Mouse (Mus musculus): ENCODE data around the gene Smarca2. TPM values are rescaled to one million over a fixed set of nuclear protein-coding genes. Genes with fewer than 3 reads are reported as not detected.
"Not testable (repeated sequence)": the region's sequence is repeated elsewhere in the genome, so short reads cannot be mapped to it uniquely, and the experiment has no call there.

The Smarca2 gene
- polyA plus RNA-seq, 1 experiment from 2014 or later, result 91.9 TPM

- no peak overlapping the region for H3K4me2 ChIP-seq
- no peak overlapping the region for H3K4me3 ChIP-seq
- H3K36me3 ChIP-seq, result peaks cover 9% of the 10 kb centered on the region
- no peaks in the 10 kb centered on the region for H3K9me3 ChIP-seq
- H3K27me3 ChIP-seq, result no peaks in the 10 kb centered on the region
- H3K27ac ChIP-seq, result peak overlapping the region; percentile 62
- WGBS, result 55% methylated on average over 4 of the region's 4 CpGs
- H3K9ac ChIP-seq, result no peak overlapping the region
- ATAC-seq (ENCODE audit: insufficient number of reproducible peaks, insufficient read depth, low FRiP score, low TSS enrichment, low read depth), result no peak
- peaks cover 57% of the 10 kb centered on the region for H3K4me1 ChIP-seq
Measured at GRCm38 (mm10) chr19:26731121-26731520, 126.3 kb downstream of the Smarca2 start.

GRCm38 (mm10) chr19:26731809-26732208 is 127.0 kb downstream of the Smarca2 start:
- no peak for ATAC-seq (ENCODE audit: insufficient number of reproducible peaks, insufficient read depth, low FRiP score, low TSS enrichment, low read depth)
- whole genome bisulfite sequencing, result 2% methylated on average over 4 of the region's 4 CpGs
- Histone ChIP-seq H3K4me2 (no peak overlapping the region), H3K4me3 (no peak overlapping the region), H3K9ac (no peak overlapping the region), H3K36me3 (peaks cover 6% of the 10 kb centered on the region), H3K4me1 (peaks cover 57% of the 10 kb centered on the region), H3K27ac (no peak overlapping the region), H3K9me3 (no peaks in the 10 kb centered on the region), H3K27me3 (no peaks in the 10 kb centered on the region)

GRCm38 (mm10) chr19:26733055-26733454 is 128.2 kb downstream of the Smarca2 start:
- no peak overlapping the region for H3K9ac ChIP-seq
- H3K4me1 ChIP-seq, result peaks cover 47% of the 10 kb centered on the region
- H3K27me3 ChIP-seq, result no peaks in the 10 kb centered on the region
- H3K4me3 ChIP-seq, result no peak overlapping the region
- WGBS, result 53% methylated on average over 2 of the region's 2 CpGs
- no peak for ATAC-seq (ENCODE audit: insufficient number of reproducible peaks, insufficient read depth, low FRiP score, low TSS enrichment, low read depth)
- H3K4me2 ChIP-seq, result no peak overlapping the region
- H3K36me3 ChIP-seq, result peaks cover 5% of the 10 kb centered on the region; the same call in 1 of the 2 replicates
- H3K27ac ChIP-seq, result peak overlapping the region; percentile 49
- H3K9me3 ChIP-seq, result no peaks in the 10 kb centered on the region

- no peak overlapping the region for H3K9ac ChIP-seq
- H3K27ac ChIP-seq, result peak overlapping the region; percentile 49
- no peaks in the 10 kb centered on the region for H3K9me3 ChIP-seq
- H3K4me1 ChIP-seq, result peaks cover 41% of the 10 kb centered on the region
- WGBS, result 33% methylated on average over 7 of the region's 7 CpGs
- H3K27me3 ChIP-seq, result no peaks in the 10 kb centered on the region
- no peak overlapping the region for H3K4me2 ChIP-seq
- H3K36me3 ChIP-seq, result peaks cover 5% of the 10 kb centered on the region; the same call in 1 of the 2 replicates
- ATAC-seq (ENCODE audit: insufficient number of reproducible peaks, insufficient read depth, low FRiP score, low TSS enrichment, low read depth), result no peak
- no peak overlapping the region for H3K4me3 ChIP-seq
Measured at GRCm38 (mm10) chr19:26733546-26734100, 128.8 kb downstream of the Smarca2 start.

- Histone ChIP-seq H3K4me3 (no peak overlapping the region), H3K27ac (no peak overlapping the region), H3K36me3 (peaks cover 5% of the 10 kb centered on the region; the same call in 1 of the 2 replicates), H3K9me3 (no peaks in the 10 kb centered on the region), H3K4me1 (peaks cover 35% of the 10 kb centered on the region), H3K27me3 (no peaks in the 10 kb centered on the region), H3K4me2 (no peak overlapping the region), H3K9ac (no peak overlapping the region)
- ATAC-seq (ENCODE audit: insufficient number of reproducible peaks, insufficient read depth, low FRiP score, low TSS enrichment, low read depth), result no peak
- 84% methylated on average over 10 of the region's 10 CpGs for WGBS
Measured at GRCm38 (mm10) chr19:26734704-26735109, 129.9 kb downstream of the Smarca2 start.

DNA sequence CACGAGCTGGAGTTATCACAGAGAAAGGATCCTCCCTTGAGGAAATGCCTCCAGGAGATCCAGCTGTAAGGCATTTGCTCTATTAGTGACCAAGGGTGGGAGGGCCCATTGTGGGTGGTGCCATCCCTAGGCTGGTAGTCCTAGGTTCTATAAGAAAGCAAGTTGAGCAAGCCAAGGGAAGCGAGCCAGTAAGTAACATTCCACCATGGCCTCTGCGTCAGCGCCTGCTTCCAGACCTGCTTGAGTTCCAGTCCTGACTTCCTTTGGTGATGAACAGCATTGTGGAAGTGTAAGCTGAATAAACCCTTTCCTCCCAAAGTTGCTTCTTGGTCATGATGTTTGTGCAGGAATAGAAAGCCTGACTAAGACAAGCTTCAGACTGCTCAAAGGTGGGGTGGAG is 140.2 kb downstream of the Smarca2 start:
- not testable (repeated sequence) for H3K9me3 ChIP-seq; H3K27me3 ChIP-seq; ATAC-seq (ENCODE audit: insufficient number of reproducible peaks, insufficient read depth, low FRiP score, low TSS enrichment, low read depth); H3K27ac ChIP-seq; H3K9ac ChIP-seq; H3K36me3 ChIP-seq; H3K4me2 ChIP-seq; H3K4me3 ChIP-seq
- peaks cover 23% of the 10 kb centered on the region for H3K4me1 ChIP-seq
- WGBS, result 84% methylated on average over 4 of the region's 4 CpGs

GRCm38 (mm10) chr19:26745567-26745966 is 140.7 kb downstream of the Smarca2 start:
- ATAC-seq (ENCODE audit: insufficient number of reproducible peaks, insufficient read depth, low FRiP score, low TSS enrichment, low read depth), result no peak
- H3K27me3 ChIP-seq, result no peaks in the 10 kb centered on the region

DNA sequence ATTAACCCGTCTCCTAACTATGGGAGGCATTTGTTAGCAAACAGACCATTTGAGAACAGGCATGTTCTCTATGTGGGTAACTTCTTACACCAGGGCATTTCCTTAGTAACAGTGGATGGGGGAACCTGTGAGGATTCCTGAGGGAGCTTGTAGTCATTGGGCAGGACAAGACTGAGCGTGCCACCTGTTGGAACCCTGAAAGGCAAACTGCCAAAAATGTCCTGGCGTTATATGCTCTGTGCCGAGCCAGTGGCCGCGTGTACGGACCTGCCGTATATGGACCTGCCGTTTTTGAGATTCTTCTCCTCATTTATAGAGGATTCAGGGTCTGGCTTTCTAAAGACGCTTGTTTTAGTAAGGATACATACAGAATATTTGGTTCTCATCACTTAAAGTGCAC is 141.4 kb downstream of the Smarca2 start:
- Histone ChIP-seq H3K4me1 (peaks cover 26% of the 10 kb centered on the region), H3K9me3 (no peaks in the 10 kb centered on the region), H3K9ac (no peak overlapping the region), H3K27me3 (no peaks in the 10 kb centered on the region), H3K27ac (peak overlapping the region; percentile 99), H3K4me3 (no peak overlapping the region), H3K36me3 (peaks cover 8% of the 10 kb centered on the region; the same call in 1 of the 2 replicates), H3K4me2 (peak overlapping the region; percentile 76; the same call in 1 of the 2 replicates)
- ATAC-seq (ENCODE audit: insufficient number of reproducible peaks, insufficient read depth, low FRiP score, low TSS enrichment, low read depth), result no peak
- 77% methylated on average over 10 of the region's 10 CpGs for WGBS

More at GRCm38 (mm10) chr19:26745567-26745966, 140.7 kb downstream of the Smarca2 start:
- peaks cover 26% of the 10 kb centered on the region for H3K4me1 ChIP-seq
- H3K4me3 ChIP-seq, result no peak overlapping the region
- H3K4me2 ChIP-seq, result no peak overlapping the region
- H3K9ac ChIP-seq, result no peak overlapping the region
- H3K36me3 ChIP-seq, result peaks cover 8% of the 10 kb centered on the region; the same call in 1 of the 2 replicates
- H3K27ac ChIP-seq, result no peak overlapping the region
- H3K9me3 ChIP-seq, result no peaks in the 10 kb centered on the region
- 86% methylated on average over 7 of the region's 7 CpGs for WGBS

DNA sequence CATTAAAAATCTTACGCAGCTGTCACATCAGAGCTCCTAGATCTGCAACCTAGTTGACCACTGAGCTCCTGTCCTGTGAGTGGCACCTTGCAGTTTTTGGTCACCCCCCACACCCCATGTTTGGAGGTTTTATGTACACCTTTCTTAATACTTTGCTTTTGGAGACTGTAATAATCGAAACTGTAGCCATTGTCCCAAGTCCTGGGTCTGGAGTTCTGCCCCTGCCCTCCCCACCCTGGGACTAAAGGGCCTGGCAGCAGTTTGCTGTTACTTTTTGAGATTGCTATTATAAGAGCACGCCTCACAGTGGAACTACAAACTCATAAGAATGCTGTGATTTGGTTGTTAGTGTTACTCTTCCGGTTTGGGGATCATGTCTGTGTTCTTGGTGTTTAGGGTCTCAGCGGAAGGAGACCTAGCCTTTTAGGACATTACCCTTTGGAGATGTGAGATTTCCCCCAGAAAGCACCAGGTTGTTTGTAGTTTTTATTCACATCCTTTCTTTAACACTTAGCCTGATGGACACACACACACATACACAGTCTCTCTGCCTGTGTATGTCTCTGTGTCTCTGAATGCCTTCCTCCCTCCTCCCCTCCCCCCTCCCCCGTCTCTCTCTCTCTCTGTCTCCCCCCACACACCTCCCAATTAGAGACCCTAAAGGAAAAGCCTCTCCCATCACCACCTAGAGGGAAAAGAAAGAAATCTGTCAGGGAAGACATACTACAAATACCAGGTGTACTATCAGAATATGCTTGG is 142.0 kb downstream of the Smarca2 start:
- H3K27me3 ChIP-seq, result no peaks in the 10 kb centered on the region
- peak overlapping the region; percentile 74 for H3K9ac ChIP-seq
- peak overlapping the region; percentile 76 for H3K4me2 ChIP-seq
- peak overlapping the region; percentile 53 for H3K4me3 ChIP-seq
- WGBS, result 42% methylated on average over 6 of the region's 6 CpGs
- H3K9me3 ChIP-seq, result no peaks in the 10 kb centered on the region
- H3K36me3 ChIP-seq, result peaks cover 10% of the 10 kb centered on the region
- peak overlapping the region; percentile 99 for H3K27ac ChIP-seq
- no peak for ATAC-seq (ENCODE audit: insufficient number of reproducible peaks, insufficient read depth, low FRiP score, low TSS enrichment, low read depth)
- H3K4me1 ChIP-seq, result peaks cover 26% of the 10 kb centered on the region

GRCm38 (mm10) chr19:26747571-26748539 is 143.0 kb downstream of the Smarca2 start:
- H3K27ac ChIP-seq, result peak overlapping the region; percentile 99
- H3K4me2 ChIP-seq, result peak overlapping the region; percentile 76
- peak overlapping the region; percentile 74 for H3K9ac ChIP-seq
- H3K4me1 ChIP-seq, result peaks cover 29% of the 10 kb centered on the region
- WGBS, result under 1% methylated on average over 36 of the region's 36 CpGs
- ATAC-seq (ENCODE audit: insufficient number of reproducible peaks, insufficient read depth, low FRiP score, low TSS enrichment, low read depth), result peak; percentile 87
- H3K27me3 ChIP-seq, result no peaks in the 10 kb centered on the region
- H3K36me3 ChIP-seq, result peaks cover 17% of the 10 kb centered on the region
- H3K9me3 ChIP-seq, result no peaks in the 10 kb centered on the region
- H3K4me3 ChIP-seq, result peak overlapping the region; percentile 53

GRCm38 (mm10) chr19:26748676-26749075 is 143.8 kb downstream of the Smarca2 start:
- Histone ChIP-seq H3K27me3 (no peaks in the 10 kb centered on the region), H3K9me3 (no peaks in the 10 kb centered on the region), H3K4me3 (peak overlapping the region; percentile 53), H3K4me2 (peak overlapping the region; percentile 76), H3K27ac (peak overlapping the region; percentile 99), H3K9ac (peak overlapping the region; percentile 74), H3K4me1 (peaks cover 32% of the 10 kb centered on the region), H3K36me3 (peaks cover 12% of the 10 kb centered on the region)
- 1% methylated on average over 6 of the region's 6 CpGs for WGBS
- no peak for ATAC-seq (ENCODE audit: insufficient number of reproducible peaks, insufficient read depth, low FRiP score, low TSS enrichment, low read depth)

All from embryonic facial prominence, embryonic 13.5 days (tissue).